Mouse (Mus musculus) kidney, adult 8-10 months (tissue): ENCODE data around the gene Camp.

Source experiments
- DNase-seq, 2 experiments: peaks; one replicate each; pipeline ENCODE4 v3.0.0; 2022

Gene Camp

GRCm38 (mm10) chr9:109849312-109849758 lies at the start of gene Camp:
Gene Camp, minus strand, starts transcription at chr9:109849617.
- DNase-seq: no peak

DNA sequence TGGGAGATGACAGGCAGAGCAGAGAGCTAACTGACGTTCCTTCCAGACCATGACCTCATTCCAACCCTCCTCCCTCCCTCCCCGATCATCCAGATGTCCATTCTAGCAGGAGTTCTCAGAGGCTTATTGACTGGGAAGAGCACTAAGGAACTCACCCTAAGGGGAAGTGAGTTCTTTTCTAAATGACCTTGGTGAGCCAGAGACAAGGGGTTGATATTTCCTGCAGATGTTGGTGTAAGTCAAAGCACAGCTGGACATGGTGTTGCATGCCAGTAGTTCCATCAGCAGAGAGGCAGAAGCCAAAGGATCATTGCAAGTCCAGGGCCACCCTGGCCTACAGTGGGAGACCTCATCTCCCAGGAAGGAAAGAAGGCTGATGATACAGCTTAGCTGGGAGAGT lies 48.6 kb upstream of the Camp start:
- DNase-seq: no peak

GRCm38 (mm10) chr9:109896253-109897150 lies 47.1 kb upstream of the Camp start:
- DNase-seq: peak in 1 of 2 experiments; percentile 41

GRCm38 (mm10) chr9:109895593-109895992 lies 46.2 kb upstream of the Camp start:
- peak; percentile 83 to 92 for DNase-seq

DNA sequence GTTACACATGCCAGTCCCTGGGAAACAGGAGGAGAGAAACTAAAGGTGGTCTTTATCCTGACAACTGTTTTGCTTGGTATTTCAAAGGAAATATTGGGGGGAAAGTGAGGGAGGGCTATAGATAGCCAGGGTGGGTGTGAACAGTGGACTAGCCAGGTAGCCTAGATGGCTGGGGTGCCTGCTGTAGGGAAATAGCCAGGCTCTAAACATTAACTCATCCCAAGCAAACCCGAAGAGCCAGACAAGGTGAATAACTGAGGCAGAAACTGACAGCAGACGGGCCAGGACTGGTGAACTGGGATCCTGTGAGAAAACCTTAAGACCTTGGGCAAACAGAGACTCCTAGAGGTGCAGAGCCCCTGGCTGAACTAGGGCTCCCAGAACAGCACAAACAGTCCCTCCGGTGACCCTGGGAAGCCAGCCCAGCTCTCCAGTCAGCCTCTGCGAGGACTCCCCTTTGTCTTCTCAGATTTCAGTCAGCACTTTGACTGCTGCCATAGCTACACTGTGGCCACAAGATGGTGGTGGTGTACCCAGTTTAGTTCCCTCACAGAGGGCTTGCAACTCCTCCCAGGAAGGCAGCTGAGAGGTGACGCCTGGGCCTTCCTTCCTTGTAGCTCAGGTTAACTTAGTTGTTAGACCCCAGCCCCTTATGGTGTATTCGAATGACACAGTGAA lies 45.1 kb upstream of the Camp start:
- DNase-seq: peak; percentile 81

DNA sequence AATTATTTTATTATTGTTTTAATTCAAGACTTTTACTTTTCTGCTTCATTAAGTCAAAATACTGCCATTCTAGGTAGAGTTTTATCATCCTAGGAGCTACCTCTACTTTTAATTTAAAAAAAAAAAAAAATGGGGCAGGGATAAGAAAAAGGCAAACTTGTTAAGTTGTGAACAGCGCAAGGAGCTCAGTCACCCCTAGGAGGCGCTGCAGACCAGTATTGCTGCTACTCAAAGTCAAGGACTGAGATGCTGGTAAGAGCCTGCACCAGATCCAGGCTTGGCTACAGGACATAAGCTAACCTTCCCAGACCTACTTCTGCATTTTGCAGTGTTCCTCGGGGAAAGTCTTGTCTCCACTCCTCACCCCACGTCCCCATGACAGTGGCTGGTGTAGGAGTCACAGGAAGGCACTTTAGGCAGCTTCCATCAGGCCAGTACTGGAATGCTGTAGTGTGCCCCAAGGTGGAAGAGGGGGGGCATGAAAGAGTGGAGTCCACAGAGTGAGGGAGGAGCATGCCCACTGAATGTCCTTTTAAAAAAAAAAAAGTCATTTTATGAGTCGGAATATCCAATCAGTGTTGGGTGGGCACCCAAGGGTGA lies 43.3 kb upstream of the Camp start:
- peak; percentile 67 to 86 for DNase-seq

GRCm38 (mm10) chr9:109891501-109891900 lies 42.1 kb upstream of the Camp start:
- DNase-seq: no peak

DNA sequence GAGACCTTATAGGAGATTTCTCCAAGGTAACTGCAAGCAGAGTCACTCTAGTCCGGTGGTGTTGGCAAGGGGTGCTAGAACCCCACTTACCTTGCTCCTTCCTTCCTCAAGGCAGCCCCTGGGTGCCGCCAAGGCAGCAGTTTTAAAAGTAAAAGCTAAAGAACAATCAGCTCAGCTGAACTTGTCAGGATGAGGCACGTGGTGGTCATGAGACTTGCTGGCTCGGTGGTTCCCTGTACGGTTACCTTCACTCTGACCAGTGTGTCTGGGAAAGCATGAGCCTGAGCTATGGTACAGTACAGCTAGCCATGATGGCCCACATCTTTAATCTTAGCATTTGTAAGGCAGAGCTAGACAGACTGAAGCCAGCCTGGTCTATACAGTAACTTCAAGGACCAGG lies 37.9 kb upstream of the Camp start:
- peak; percentile 57 to 61 for DNase-seq

GRCm38 (mm10) chr9:109886259-109886658 lies 36.8 kb upstream of the Camp start:
- DNase-seq: no peak

DNA sequence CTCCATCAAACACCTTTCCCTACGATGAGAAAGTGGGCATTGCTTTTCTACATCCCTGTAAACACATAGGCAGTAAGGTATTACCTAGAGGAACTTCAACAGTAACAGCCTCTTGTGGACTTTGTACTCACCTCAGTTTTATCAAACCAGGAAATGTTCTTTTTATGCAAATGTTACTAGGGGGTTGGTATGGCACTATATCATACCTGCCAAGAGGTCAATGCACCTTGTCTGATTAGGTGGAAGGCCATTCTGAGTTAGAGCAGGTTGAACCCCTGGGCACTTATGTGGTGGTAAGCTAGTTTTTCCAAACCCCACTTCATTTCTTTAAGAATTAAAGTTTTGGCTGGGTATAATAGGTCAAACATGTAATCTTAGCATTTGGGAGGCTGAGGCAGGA lies 29.9 kb upstream of the Camp start:
- DNase-seq: no peak

DNA sequence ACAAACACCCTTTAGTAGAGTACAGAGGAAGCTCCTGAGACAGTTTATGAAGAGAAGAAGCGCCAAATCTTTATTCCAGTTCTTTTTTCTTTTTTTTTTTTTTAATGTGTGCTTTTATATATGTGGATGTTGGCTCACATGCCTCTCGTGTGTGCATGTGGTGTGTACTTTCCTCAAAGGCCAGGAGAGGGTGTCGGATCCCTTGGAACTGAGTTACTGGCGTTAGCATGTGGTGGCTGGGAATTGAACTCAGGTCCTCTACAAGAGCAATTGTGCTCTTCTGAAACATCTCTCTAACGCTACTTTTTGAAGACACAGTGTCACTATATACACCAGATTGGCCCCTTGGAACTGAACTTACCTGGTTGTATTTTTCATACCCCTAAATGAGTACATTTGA lies 28.2 kb upstream of the Camp start:
- no peak for DNase-seq

- DNase-seq: peak; percentile 37 to 45
These were observed 27.3 kb upstream of the Camp start for GRCm38 (mm10) chr9:109876756-109877155.

DNA sequence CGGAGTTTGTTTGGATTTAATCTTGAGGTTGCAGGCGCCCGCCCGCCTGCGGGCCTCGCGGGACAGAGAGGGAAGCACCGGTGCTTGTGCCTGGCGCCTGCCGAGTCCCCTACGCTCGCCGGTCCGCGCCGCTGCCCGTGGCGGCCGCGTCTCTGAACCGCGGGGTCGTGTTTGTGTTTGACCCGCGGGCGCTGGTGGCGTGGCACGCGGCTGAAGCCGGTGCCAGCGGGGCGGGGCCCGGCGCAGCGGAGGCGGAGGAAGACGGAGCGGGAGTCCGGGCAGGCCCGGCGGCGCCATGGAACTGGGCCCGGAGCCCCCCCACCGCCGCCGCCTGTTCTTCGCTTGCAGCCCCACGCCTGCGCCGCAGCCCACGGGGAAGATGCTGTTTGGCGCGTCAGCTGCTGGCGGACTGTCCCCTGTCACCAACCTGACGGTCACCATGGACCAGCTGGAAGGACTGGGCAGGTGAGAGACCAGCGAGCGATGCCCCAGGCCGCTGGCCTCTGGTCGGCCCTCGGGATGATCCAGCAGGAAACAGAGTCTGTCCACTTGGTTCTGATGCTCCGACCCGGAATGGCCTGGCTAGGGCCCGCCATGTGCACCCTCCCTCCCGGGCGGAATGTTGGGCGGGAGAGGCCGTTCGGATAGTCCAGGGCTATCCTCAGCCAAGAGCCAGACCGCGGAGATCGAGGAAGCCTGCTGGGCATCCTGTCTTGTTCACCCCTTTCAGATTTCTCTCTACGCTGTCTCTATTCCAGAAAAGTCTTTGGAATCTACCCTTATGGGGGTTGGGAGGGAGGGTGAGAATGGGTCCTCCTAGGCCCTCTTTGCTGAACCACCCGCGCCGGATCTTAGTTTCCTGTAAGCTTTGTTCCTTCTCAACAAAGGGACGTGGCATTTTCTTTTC lies 26.5 kb upstream of the Camp start:
- DNase-seq: peak in 1 of 2 experiments; percentile 36

- DNase-seq: peak; percentile 99
These were observed 25.6 kb upstream of the Camp start, which contains the start of gene Cdc25a for GRCm38 (mm10) chr9:109874797-109875691. Gene Cdc25a, plus strand, starts transcription at chr9:109875579.

DNA sequence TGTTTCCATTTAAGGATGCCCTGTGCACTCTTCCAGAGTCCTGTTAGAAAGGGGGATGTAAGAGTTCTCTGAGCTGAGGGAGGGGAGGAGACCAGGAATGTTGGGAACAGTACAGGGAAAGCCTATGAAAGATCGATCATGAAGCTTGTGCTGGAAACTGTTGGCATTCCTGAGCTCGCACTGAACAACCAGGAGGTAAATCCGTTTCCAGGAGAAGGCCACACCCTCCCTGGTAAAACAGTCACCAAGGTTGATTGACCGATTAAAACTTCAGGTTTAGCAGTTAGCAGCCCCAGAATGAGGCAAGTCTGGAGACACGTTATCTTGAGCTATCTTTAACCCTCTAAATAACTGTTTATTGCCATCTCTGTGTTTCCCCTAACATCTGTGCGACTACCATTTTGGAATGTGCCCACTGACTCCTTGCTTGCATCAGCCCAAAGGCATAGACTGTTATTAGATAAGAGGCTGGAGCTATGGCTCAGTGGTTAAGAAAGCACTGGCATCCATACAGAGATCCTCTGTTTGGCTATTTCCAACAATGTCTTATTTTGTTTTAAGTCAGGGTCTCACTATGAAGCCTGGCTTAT lies 21.7 kb upstream of the Camp start:
- DNase-seq: peak; percentile 53 to 59

- DNase-seq: no peak
These were observed 16.8 kb upstream of the Camp start for GRCm38 (mm10) chr9:109866218-109866617.

GRCm38 (mm10) chr9:109863085-109863484 lies 13.7 kb upstream of the Camp start:
- DNase-seq: no peak

GRCm38 (mm10) chr9:109862397-109863044 lies 13.1 kb upstream of the Camp start:
- DNase-seq: peak; percentile 40 to 78

DNA sequence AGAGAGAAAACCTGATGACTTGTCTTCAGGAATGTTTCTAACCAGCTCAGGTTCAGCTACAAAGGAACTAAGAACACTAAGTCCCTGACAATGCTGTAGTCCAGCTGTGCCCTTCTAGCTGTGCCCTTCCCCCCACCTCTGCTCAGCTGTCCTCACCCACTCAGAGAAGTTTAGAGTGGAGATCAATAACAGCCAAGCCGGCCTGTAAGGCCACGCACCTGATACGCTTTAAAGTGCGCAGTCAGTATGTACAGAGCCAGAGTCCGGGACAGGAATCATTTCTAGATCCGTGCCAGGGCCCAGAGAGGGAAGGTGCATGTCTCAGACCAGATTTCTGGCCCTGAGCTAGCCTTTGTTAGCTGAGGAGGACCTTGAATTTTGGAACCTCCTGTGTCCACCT lies 6.5 kb upstream of the Camp start:
- no peak for DNase-seq

GRCm38 (mm10) chr9:109854341-109854740 lies 4.9 kb upstream of the Camp start:
- DNase-seq: no peak
